Mouse (Mus musculus) thymus, adult 2 months (tissue): ENCODE measurements around the gene Pla2g15. TPM values are rescaled to one million over a fixed set of nuclear protein-coding genes. Genes with fewer than 3 reads are reported as not detected.

Source experiments
- DNase-seq: peaks from one replicate; pipeline ENCODE4 v3.0.0; 2021
- H3K27ac ChIP-seq: fragments of 200-500 bp; 2 replicates; pipeline ENCODE4 v1.5.1; 2012; ENCODE audit warnings: low read length, control low read depth; ENCODE audit not compliant: control insufficient read depth, insufficient read depth
- H3K27me3 ChIP-seq: fragments of 200-500 bp; 2 replicates; pipeline ENCODE4 v1.6.1; 2012; ENCODE audit warnings: mild to moderate bottlenecking, low read length, moderate library complexity, mixed read lengths; ENCODE audit not compliant: control insufficient read depth, insufficient read depth
- H3K36me3 ChIP-seq: fragments of 200-500 bp; 2 replicates; pipeline ENCODE4 v1.6.1; 2012; ENCODE audit warnings: mild to moderate bottlenecking, low read length, moderate library complexity; ENCODE audit not compliant: control insufficient read depth, insufficient read depth
- H3K4me1 ChIP-seq: fragments of 200-500 bp; replicated peaks from 2 replicates; pipeline ENCODE4 v1.6.1; 2012; ENCODE audit warnings: low read length; ENCODE audit not compliant: control insufficient read depth, insufficient read depth
- H3K4me3 ChIP-seq: fragments of 200-500 bp; 2 replicates; pipeline ENCODE4 v1.5.1; 2012; ENCODE audit warnings: mild to moderate bottlenecking, low read length, control low read depth, moderate library complexity; ENCODE audit not compliant: control insufficient read depth, insufficient read depth
- CTCF ChIP-seq: fragments of 200-500 bp; IDR thresholded peaks from 2 replicates; pipeline ENCODE4 v1.5.1; 2012; ENCODE audit warnings: mild to moderate bottlenecking, control low read depth, low read length, moderate library complexity, borderline replicate concordance; ENCODE audit not compliant: control insufficient read depth, poor library complexity, insufficient read depth; ENCODE audit errors: extremely low read depth
- POLR2A ChIP-seq: fragments of 200-500 bp; IDR thresholded peaks from 2 replicates; pipeline ENCODE4 v1.6.1; 2012; ENCODE audit warnings: mild to moderate bottlenecking, low read length, control low read depth, moderate library complexity; ENCODE audit not compliant: control insufficient read depth, poor library complexity, insufficient read depth; ENCODE audit errors: extremely low read depth
- WGBS: fragments of 180-500 bp; shearing (Covaris S2); methylation state at CpG from one replicate; pipeline ENCODE4 v1.1.7; 2018; 5-methylcytosine and 5-hydroxymethylcytosine counted together
- polyA plus RNA-seq: library from polyadenylated mRNA; depleted of rRNA; stranded (reverse); fragments of >200 nt; gene quantifications from 2 replicates; pipeline ENCODE4 v1.2.3, GENCODE M21; 2012; rRNA removed

Pla2g15 gene
- 17.4 and 18.2 TPM in 2 replicates for polyA plus RNA-seq

DNA sequence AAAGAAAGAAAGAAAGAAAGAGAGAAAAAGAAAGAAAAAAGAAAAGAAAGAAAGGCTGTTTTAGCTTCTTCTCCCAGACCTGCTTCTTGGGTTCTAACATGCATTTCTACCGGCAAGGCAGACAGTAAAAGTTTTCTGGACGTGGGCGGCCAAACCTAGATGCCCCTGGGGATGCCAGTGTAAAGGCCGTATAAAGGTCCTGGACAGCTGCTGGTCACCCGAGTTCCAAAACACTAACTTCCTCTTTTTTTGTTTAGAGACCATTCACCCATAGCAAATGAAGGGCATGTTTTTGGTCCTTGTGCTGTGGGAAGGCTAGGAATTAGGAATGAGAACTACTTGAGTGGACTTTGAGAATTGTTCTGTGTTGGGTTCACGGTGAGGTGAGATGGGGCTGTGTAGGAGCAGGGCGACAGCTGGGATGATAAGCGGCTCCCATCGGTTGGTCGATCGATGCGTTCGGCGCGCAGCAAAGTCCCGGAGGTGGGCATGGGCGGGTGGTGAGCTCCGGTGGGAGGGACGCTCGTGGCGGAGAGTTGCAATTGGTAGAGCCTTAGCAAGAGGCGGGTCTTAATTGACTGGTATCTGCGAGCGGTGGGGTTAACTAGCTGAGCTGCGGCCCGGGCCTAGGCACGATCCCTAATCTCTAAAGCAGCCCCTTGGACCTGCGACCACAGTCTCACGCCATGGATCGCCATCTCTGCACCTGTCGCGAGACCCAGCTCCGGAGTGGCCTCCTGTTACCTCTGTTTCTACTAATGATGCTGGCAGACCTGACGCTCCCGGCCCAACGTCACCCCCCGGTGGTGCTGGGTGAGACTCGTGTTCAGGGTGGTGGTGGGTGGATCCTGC is at the start of gene Pla2g15:
Gene Pla2g15 (plus strand): TSS at position 599 of the 852 bp plus-strand sequence.
- no peak within 1 kb of the TSS for H3K27ac ChIP-seq
- peaks cover 23% of the 10 kb centered on the region for H3K4me1 ChIP-seq
- H3K4me3 ChIP-seq = peak within 1 kb of the TSS; percentile 68
- no peaks in the 10 kb centered on the region for H3K27me3 ChIP-seq
- WGBS = under 1% methylated on average over 38 of the region's 38 CpGs
- peak; percentile 97 for DNase-seq
- TF ChIP-seq POLR2A (peak; percentile 65; the same call in 1 of the 2 replicates), CTCF (0 out of 2 replicates have a peak, but pooled peaks have one; percentile 52)
- H3K36me3 ChIP-seq = no peaks in the 10 kb centered on the region

DNA sequence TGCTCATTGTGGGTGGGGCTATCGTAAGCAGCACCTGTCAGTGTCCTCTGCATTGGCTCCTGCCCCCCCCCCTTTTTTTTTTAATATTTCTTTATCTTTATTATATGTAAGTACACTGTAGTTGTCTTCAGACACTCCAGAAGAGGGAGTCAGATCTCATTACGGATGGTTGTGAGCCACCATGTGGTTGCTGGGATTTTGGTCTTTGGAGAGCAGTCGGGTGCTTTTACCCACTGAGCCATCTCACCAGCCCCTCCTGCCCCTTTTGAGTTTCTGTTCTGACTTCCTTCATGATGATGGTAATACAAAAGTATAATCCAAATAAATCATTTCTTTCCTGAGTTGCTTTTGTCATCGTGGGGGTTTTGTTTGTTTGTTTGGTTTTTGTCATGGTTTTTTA is 47.9 kb upstream of the Pla2g15 start:
- H3K4me1 ChIP-seq = peaks cover 11% of the 10 kb centered on the region
- no peaks in the 10 kb centered on the region for H3K27me3 ChIP-seq
- WGBS = 57% methylated on average over 4 of the region's 4 CpGs
- TF ChIP-seq CTCF (no peak), POLR2A (no peak)
- H3K36me3 ChIP-seq = peaks cover 71% of the 10 kb centered on the region
- no peak overlapping the region for H3K4me3 ChIP-seq
- DNase-seq = peak; percentile 41
- peak overlapping the region; percentile 83 for H3K27ac ChIP-seq

DNA sequence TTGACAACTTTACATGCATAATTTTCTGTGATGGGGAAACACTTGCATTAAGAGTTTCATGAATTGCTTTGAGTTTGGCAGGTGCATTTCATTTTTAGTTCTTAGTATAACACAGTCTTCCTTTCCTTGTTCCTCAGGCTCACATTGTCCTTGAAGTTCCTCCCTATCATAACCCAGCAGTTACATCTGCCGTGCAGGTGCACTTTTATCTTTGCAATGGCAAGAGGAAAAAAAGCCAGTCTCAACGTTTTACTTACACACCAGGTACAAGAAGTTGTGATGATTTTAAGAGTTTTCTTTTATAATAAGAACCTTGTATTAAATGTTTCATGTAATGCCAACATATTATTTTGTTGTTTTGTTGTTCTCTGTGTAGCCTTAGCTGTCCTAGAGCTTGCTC is 46.3 kb upstream of the Pla2g15 start:
- H3K36me3 ChIP-seq = peaks cover 76% of the 10 kb centered on the region
- H3K4me1 ChIP-seq = peaks cover 22% of the 10 kb centered on the region
- H3K4me3 ChIP-seq = no peak overlapping the region
- peak overlapping the region; percentile 97 for H3K27ac ChIP-seq
- peak; percentile 63 for DNase-seq
- H3K27me3 ChIP-seq = no peaks in the 10 kb centered on the region
- TF ChIP-seq CTCF = no peak
- no peak for TF ChIP-seq POLR2A
- WGBS = 5% methylated on average over 2 of the region's 2 CpGs

DNA sequence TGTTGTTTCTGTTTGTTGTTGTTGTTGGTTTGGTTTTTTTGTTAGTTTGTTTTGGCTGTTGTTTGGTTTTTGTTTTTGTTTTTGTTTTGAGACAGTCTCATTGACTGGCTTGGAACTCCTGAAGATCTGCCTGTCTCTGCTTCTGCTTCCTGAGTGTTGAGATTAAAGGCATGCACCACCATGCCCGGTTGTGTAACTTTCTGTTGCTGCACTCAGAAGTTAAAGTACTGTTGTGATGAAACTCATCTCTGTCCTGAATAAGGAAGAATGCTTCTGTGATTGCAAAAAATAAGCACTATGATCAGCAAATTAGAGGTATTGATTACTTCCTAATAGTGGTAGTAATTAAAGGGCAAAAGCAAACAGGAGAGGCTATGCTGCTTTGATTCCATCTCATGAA is 44.0 kb upstream of the Pla2g15 start:
- no peak overlapping the region for H3K4me3 ChIP-seq
- peak overlapping the region; percentile 36; the same call in 1 of the 2 replicates for H3K27ac ChIP-seq
- peaks cover 24% of the 10 kb centered on the region for H3K4me1 ChIP-seq
- H3K36me3 ChIP-seq = peaks cover 74% of the 10 kb centered on the region
- WGBS = 13% methylated on average over 1 of the region's 1 CpGs
- no peak for DNase-seq
- no peaks in the 10 kb centered on the region for H3K27me3 ChIP-seq
- no peak for TF ChIP-seq CTCF
- TF ChIP-seq POLR2A = no peak

DNA sequence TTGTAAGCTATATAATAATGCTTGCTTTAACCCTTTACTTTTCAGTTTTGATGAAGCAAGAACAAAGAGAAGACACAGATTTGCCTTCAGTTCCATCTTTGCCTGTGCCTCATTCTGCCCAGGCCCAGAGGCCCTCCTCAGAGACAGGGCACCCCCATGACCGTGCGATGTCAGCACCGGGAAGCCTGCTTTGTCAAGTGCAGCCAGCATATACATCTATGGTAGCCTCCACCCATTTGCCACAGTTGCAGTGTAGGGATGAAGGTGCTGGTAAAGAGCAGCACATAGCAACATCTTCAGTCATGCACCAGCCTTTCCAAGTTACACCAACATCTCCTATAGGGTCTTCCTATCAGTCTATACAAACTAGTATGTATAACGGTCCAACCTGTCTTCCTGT is 42.1 kb upstream of the Pla2g15 start:
- H3K27ac ChIP-seq = peak overlapping the region; percentile 93
- TF ChIP-seq POLR2A = no peak
- no peak for TF ChIP-seq CTCF
- WGBS = 91% methylated on average over 4 of the region's 4 CpGs
- no peaks in the 10 kb centered on the region for H3K27me3 ChIP-seq
- no peak overlapping the region for H3K4me3 ChIP-seq
- peaks cover 25% of the 10 kb centered on the region for H3K4me1 ChIP-seq
- H3K36me3 ChIP-seq = peaks cover 62% of the 10 kb centered on the region
- no peak for DNase-seq

DNA sequence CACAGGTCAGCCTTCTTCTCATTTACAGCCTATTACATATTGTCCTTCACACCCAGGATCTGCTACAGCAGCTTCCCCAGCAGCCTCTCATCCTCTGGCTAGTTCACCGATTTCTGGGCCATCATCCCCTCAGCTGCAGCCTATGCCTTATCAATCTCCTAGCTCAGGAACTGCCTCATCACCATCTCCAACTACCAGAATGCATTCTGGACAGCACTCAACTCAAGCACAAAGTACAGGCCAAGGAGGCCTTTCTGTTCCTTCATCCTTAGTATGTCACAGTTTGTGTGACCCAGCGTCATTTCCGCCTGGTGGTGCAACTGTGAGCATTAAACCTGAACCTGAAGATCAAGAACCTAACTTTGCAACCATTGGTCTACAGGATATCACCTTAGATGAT is 41.5 kb upstream of the Pla2g15 start:
- H3K4me3 ChIP-seq = no peak overlapping the region
- H3K27ac ChIP-seq = peak overlapping the region; percentile 77
- no peak for DNase-seq
- 96% methylated on average over 3 of the region's 3 CpGs for WGBS
- TF ChIP-seq CTCF (no peak), POLR2A (no peak)
- peaks cover 59% of the 10 kb centered on the region for H3K36me3 ChIP-seq
- peaks cover 25% of the 10 kb centered on the region for H3K4me1 ChIP-seq
- no peaks in the 10 kb centered on the region for H3K27me3 ChIP-seq

DNA sequence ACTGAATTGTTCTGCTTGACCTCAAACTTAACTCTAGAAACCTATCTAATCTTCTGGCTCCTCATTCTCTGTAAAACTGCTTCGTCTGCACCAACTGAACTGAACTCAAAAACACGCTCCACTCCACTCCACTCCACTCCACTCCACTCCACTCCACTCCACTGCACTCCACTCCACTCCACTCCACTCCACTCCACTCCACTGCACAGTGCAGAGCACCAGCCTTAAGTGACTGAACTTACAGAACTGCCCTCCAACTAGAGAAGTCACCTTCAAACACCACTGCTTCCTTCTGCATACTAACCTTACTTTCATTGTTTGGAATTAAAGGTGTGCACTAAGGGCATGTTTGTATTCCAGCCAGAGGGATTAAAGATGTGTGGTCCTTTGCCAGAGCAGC is 38.2 kb upstream of the Pla2g15 start:
- no peaks in the 10 kb centered on the region for H3K27me3 ChIP-seq
- TF ChIP-seq POLR2A (no peak), CTCF (no peak)
- no peak for DNase-seq
- WGBS = 47% methylated on average over 2 of the region's 2 CpGs
- peaks cover 24% of the 10 kb centered on the region for H3K4me1 ChIP-seq
- no peak overlapping the region for H3K4me3 ChIP-seq
- peaks cover 61% of the 10 kb centered on the region for H3K36me3 ChIP-seq
- peak overlapping the region; percentile 100 for H3K27ac ChIP-seq
